Mouse (Mus musculus) monocyte, adult 5-6 weeks (primary cell): ENCODE measurements around the gene Avil. TPM values are rescaled to one million over a fixed set of nuclear protein-coding genes. Genes with fewer than 3 reads are reported as not detected.
"Not testable (repeated sequence)": the region's sequence is repeated elsewhere in the genome, so short reads cannot be mapped to it uniquely, and the experiment has no call there.

Experiments used
- ATAC-seq: fragments of 153-309, 156-312 bp; replicated peaks from 2 replicates; pipeline ENCODE4 v1.8.0; 2017; ENCODE audit warnings: mild to moderate bottlenecking; ENCODE audit not compliant: low TSS enrichment, insufficient number of reproducible peaks, severe bottlenecking, poor library complexity, low FRiP score
- total RNA-seq: library from RNA; stranded (forward); fragments of 200-1000, 200-491, 200-594 nt; gene quantifications from 3 replicates; pipeline ENCODE4 v1.2.3, GENCODE M21; 2017

The Avil gene
- total RNA-seq, 1 experiment from 2014 or later: 1.1 TPM

DNA sequence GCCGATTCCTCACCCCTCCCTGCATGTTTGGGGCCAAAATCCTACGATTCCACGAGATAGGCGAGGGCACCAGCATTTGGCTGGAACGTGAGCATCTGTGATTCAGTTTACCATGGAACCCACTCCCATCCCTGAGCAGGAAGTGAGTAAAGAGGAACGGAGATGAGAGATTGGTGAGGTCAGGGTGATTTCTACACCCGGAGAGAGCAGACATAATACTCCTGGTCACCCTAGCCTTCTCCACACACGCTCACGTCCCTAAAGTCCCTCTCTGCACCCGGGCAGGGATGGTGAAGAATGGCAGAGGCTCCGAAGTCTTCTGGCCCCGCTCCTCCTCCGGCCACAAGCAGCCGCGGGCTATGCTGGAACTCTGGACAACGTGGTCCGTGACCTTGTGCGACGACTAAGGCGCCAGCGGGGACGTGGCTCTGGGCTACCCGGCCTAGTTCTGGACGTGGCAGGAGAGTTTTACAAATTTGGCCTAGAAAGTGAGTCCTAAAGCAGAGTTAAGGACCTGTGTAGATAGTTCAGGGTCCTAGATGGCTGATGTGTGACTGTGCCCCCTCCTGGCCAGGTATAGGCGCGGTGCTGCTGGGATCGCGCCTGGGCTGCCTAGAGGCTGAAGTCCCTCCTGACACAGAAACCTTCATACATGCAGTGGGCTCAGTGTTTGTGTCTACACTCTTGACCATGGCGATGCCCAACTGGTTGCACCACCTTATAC is 49.0 kb downstream of the Avil start:
- ATAC-seq: no peak

- 0 out of 2 replicates have a peak, but pooled peaks have one; percentile 12 for ATAC-seq
Measured at GRCm38 (mm10) chr10:127050119-127050474, 49.6 kb downstream of the Avil start.

- no peak for ATAC-seq
Measured at GRCm38 (mm10) chr10:127054646-127055045, 54.1 kb downstream of the Avil start.

GRCm38 (mm10) chr10:127055406-127055805 is 54.9 kb downstream of the Avil start:
- ATAC-seq: no peak

GRCm38 (mm10) chr10:127056490-127056889 is 56.0 kb downstream of the Avil start:
- ATAC-seq: no peak

DNA sequence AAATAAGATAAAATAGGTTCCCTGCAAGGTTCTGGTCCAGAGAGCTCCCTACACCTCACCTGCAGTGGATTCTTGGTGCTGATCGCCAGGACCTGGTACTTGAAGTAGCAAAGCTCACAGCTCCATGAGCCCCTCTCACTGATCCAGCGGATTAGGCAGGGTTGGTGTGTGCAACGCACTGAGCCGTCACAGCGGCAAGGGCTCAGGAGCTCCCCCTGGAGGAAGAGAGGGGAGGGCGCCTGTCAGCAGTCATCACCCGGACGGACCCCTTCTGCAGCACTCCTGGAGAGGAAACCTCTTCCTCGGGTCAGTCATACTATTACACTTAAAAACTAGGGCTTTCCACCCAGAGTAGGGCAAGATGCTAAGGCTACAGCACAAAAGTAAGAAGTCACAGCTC is 57.7 kb downstream of the Avil start:
- peak; percentile 64 for ATAC-seq

DNA sequence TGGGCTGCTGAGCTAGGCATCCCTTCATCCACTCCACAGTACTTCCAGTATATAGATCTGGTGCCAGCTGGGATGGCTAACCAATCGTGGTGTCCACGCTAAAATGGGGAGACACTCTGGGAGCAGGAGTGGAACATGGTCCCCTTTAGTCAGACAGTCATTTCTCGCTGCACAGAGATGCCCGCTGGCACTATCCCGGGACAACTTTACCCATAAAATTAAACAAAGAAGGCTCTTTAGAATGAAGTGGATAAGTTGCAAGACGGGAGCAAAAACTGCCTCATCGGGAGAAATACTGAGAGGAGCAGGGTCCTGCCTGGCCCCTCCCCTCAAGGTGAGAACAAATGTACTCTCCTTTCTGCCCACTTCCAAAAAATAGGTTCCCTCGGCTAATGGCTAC is 58.2 kb downstream of the Avil start:
- ATAC-seq: no peak

GRCm38 (mm10) chr10:127059174-127059967 is 58.9 kb downstream of the Avil start:
- no peak for ATAC-seq

- no peak for ATAC-seq
Measured at GRCm38 (mm10) chr10:127059968-127060916, 59.7 kb downstream of the Avil start, which contains the start of gene March9. March9 (minus strand) TSS chr10:127060184.

DNA sequence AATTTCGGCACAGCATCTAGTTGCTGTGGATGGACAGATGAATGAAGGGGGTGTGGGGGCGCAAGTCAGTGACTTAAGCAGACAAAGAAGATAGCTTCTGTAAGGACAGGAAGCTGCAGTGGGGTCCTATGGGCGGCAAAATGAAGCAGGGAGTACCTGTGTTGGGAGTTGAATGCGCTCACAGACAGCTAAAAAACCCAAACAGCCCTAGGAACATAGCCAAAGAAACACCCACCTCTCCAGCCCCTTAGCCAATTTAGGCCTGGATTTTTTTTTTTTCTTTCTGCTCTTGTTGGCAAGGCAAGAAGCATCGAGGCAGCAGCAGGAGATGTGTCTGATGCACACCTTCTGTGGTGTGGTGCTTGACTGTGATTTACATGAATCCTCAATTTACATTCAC is 60.6 kb downstream of the Avil start:
- no peak for ATAC-seq

DNA sequence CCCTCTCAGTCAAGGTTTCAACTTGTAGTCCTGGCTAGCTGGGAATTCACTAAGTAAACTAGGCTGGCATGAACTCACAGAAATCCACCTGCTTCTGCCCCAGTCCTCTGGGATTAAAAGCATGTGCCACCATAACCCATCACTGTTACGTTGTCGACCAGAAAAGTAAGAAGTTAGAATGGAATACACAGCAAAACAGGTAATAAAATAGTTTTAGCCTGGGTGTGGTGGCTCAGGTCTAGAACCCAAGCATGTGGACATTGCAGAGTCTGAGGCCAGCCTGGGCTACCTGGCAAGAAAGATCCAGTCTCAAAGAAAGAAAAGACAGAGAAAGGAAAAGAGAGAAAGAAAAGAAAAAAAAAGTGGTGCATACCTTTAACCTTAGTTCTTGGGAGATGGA is 61.0 kb downstream of the Avil start:
- ATAC-seq: no peak

DNA sequence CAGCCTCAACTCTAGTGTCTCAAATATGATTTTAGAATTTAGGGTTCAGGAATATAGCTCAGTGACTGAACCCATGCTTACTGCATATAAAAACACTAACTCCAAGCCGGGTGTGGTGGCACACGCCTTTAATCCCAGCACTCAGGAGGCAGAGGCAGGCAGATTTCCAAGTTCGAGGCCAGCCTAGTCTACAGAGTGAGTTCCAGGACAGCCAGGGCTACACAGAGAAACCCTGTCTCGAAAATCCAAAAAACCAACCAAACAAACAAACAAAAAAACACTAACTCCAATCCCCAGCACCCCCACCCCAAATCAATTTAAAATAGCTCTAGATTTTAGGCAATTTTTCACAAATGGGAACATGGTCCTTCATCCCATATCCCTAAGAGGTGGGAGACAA is 61.6 kb downstream of the Avil start:
- ATAC-seq: not testable (repeated sequence)

GRCm38 (mm10) chr10:127062503-127062902 is 62.0 kb downstream of the Avil start:
- no peak for ATAC-seq

- peak; percentile 78 for ATAC-seq
Measured at GRCm38 (mm10) chr10:127063239-127063872, 62.8 kb downstream of the Avil start, which contains the start of gene Cdk4. Cdk4 (plus strand) TSS chr10:127063534.

DNA sequence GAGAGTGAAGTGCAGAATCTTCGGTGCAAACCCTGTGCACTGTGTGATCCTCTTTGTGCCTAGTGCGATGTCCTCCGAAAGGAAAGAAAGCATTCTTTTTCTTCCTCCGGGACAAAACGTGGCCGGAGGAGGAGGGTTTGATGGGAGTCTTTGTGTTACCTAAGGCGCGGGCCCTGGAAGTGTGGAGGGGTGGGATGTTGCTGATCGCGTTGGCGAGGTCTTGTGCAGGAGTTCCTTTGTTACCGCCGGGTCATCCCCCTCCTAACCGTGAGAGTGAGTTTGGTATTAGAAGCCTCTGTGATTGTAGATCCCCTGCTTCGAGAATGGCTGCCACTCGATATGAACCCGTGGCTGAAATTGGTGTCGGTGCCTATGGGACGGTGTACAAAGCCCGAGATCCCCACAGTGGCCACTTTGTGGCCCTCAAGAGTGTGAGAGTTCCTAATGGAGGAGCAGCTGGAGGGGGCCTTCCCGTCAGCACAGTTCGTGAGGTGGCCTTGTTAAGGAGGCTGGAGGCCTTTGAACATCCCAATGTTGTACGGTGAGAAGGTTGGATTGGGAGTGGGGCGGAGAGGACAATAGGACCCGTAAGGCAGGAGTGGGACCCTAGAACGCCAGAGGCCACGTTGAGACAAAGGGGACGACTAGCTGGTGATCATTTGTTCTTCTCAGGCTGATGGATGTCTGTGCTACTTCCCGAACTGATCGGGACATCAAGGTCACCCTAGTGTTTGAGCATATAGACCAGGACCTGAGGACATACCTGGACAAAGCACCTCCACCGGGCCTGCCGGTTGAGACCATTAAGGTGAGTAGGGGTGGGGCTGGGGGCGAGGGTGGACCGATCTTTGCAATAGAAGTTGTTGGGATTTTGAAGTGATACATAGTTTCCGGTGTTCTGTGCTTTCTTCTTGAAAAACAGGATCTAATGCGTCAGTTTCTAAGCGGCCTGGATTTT is 63.7 kb downstream of the Avil start:
- ATAC-seq: no peak

DNA sequence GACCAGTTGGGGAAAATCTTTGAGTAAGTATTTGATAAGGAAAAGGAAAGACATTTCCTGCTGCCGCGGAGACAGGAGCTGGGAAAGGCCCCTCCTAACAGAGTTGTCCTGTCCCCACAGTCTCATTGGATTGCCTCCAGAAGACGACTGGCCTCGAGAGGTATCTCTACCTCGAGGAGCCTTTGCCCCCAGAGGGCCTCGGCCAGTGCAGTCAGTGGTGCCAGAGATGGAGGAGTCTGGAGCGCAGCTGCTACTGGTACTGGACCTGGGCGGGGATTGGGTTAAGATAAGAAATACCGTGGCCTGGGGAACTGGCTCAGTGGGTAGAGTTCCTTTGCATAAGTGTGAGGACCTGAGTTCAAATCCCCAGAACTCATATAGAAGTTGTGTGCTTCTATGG is 65.5 kb downstream of the Avil start:
- no peak for ATAC-seq

DNA sequence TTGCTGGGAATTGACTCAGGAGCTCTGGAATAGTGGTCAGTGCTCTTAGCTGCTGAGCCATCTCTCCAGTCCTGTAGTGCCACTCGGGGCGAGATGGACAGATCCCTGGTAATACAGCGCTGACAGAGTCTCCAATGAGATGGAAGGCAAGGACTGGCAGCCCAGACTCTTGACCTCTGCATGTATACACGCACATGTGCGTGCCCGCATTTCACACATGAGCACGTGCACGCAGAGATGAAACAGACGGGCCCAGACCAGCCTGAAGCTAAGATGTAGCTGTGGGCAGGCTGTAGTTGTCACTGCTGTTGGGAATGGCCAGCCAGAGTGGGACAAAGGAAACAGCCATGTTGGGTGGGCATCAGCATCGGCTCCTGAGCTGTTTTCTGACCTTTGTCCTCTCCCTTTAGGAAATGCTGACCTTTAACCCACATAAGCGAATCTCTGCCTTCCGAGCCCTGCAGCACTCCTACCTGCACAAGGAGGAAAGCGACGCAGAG is 66.1 kb downstream of the Avil start:
- no peak for ATAC-seq
